Mouse (Mus musculus): ENCODE measurements at regions not wholly inside any gene's neighbourhood (a gene's known extent, or its start where the extent isn't known, plus 50 kb on each side); places are given as distances from the start of the nearest gene placed in this dataset.
A peak's percentile ranks its signal among the peaks of the same experiment; 100 is the strongest.
"Not testable (repeated sequence)": the region's sequence is repeated elsewhere in the genome, so short reads cannot be mapped to it uniquely, and the experiment has no call there.

DNA sequence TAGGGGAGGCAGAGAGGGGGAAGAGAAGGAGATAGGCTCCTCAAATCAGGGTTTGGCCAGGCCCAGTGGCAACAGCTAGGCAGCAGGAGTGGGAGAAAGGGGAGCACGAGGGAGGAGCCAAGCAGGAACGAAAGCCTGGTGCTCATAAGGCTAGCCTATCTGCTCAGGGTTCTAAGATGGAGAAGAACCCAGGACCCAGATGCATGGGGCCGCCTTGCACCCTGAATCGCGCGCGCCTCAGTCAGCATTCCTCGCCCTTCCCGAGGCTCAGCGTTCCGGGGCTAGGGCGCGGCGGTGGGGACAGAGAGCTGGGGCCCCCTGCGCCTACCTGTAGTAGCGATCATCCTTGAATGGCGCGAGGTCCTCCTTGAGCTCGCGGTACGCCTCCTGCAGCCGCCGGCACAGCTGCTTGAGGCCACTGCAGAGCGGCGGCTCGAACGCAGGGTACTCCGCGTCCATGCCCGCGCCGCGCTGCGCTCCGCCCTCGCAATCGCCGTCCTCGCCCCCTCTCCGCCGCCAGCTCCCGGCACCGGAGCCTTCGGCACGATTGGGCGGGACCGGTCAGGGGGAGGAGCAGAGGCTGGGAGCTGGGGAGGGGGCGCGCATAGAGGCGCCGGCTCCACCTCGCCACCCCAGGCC is 60.1 kb downstream of the Dynlt1b start:
- not testable (repeated sequence) for DNase-seq

DNA sequence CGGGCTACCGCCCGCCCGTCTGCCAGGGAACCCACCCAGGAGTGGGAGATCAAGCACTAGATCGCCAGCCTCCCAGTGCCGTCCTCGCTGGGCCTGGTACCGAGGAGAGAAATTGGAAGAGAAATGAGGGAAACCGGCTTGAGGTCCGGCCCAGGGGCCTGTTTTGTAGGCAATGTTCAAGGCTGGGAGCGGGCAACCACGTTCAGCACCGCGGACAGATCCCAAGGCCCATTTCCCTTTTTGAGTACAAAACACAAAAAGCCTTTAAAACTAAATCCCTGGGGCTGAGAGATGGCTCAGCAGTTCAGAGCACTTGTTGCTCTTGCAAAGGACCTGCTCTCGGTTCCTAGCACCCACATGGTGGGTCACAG is 60.6 kb downstream of the Dynlt1b start:
- DNase-seq: not testable (repeated sequence)

DNA sequence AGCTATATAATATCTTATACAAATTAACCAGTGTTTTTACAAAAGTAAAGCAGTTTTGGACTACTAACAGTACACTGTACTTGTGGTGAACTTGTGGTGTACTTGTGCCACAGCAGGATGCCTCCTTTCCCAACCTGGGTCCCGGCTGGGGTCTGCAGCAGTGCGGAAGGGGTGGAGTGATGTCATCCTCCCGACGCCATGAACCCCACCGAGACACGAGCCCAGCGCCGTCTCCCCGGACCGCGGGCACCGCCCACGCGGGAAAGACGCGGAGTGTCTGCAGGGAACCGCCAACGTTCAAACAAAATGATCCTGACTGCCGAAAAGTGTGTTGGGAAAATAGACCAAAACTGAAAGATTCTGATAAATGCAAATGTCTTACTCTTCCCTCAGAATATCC is 62.6 kb downstream of the Dynlt1b start:
- DNase-seq: not testable (repeated sequence)

DNA sequence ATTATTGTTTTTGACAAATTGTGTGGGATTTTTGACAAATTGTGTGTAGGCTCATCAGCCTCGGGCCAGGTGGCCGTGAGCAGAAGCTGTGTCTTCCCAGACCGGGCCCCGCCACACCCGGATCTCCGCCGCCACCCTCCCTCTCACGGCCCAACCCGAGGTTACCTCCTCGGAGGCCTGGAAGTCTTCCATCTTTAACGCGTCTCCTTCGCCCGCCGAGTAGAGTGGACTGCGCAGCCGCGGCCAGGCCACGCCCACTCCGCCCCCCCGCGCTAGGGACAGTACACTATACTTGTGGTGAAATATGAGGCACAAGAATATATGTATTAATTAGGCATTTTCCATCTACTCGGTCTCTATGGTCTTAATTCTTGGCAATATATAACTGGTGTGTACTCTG is 63.0 kb downstream of the Dynlt1b start:
- peak; percentile 68 for DNase-seq

DNA sequence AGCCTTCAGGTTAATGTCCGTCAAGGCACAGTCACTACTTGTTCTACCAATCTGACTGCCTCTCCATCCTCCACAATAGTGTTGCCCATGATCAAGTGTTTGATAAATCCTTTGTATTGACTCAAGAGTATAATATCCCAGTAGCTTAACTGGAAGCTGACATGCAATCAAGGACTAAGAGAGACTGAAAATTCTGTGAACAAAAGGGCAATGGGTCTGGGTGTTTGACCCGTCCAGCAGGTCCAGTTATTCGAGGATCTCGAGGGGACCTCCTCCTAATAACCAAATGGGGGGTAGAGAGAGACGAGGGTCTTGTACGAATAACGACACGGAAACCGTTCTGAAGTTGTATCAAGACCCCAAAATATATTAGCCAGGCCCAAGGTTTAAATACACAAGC is 66.6 kb downstream of the Dynlt1b start:
- DNase-seq: not testable (repeated sequence)

DNA sequence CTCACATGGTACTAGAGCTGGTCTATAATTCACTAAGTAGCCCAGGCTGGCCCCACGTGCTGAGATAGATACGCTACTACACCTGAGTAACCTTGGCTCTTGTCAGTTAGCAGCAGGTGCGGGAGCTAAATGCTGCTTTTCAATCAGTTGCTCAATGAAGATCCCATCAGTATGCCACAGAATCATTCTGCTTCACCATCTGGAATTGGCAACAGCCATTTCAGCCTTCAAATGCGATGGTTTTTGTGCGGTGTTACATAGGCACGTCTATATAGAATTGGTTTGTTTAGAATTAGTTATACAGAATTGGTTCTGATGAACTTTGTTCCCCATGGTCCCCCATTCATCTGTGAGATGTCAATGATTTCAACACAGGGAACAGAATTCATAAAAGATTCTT is 72.8 kb downstream of the Dynlt1b start:
- DNase-seq: not testable (repeated sequence)

DNA sequence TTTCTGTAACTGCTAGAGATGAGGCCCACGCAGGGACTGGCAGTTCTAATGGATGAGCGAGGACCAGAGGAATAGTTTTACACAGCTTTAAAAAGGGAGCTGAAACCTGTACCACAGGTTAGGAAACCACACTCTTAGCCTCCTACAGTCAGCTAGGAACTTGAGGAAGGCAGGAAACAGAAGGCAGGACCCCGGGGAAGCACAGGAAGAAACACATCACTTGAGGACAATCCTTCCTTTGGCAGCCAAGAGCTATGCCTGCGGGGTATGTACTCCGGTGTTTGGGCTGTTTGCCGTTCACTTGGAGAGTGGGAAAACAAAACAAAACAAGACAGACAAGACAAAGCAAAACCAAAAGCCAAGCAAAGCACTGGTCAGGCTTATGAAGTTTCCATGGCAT is 76.0 kb downstream of the Dynlt1b start:
- DNase-seq: not testable (repeated sequence)

DNA sequence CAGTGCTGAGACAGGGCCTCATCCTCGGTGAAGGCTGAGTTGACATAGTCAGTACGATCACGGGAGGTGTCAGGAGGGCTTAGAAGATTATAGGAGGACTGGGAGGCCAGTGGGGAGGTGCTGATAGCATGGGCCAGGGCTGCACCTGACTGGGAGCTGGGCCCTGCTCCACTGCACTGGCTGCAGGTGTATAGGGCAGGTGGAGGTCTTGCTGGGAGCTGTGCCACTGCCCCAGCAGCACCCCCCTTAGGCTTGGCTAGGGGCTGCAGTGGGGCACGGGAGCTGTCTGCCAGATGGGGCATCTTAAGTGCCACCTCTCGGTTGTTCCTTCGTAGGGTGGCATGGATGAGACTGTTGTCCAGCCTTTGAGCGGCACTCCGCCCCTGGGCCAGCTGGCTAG is 85.2 kb downstream of the Dynlt1b start:
- DNase-seq: not testable (repeated sequence)

DNA sequence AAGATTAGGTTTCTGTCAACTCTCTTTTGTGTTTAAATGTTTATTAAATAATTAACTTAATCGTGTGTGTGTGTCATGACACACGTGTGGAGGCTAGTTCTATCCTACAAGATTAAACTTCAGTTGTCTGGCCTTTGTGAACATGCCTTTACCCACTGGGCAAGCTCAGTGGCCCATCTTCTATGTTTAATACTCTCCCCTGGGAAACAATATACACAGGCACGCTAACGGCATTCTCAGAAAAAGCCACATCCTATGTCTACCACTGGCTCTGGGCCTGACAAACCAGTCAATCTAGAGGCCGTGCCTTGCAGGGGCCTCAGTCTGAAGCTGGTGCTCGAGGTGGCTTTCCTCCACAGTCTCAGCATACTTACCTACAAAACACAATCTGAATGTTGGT is 82.4 kb upstream of the Dynlt1c start:
- not testable (repeated sequence) for DNase-seq

DNA sequence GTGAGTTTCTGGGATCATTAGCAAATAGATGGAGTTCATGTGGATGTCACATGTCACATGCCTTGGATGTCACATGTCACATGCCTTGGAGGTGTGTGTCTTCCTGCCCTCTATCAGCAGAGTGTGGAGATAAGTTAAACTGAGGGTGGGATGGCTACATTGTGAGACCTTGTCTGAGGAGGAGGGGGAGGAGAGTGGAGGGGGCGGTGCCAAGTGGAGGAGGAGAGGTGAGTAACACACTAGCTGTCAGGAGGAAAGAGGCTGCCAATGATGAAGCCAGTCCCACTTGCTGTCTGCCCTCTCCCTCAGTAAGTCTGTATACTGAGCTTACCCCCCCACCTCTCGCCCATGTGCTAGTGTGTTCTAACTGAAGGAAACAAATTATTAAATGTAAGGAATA is 81.5 kb upstream of the Dynlt1c start:
- DNase-seq: not testable (repeated sequence)

DNA sequence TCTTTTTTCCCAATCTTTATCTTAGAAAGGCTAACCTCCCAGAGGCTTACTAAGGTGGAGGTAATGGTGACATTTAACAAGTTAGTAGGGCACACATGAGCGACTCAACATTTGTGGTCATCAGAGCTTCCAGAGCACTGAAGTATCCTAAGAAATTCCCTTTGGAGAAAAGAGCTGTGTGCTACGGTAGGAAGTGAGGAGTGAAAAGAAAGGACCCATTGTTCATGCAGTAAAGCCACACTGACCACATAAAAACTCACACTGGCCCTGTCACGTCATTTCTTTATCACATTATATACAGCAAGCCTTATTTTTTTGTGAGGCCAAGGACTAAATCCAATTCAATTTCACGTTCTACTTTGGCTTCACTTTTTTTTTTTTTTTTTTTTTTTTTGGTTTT is 80.7 kb upstream of the Dynlt1c start:
- not testable (repeated sequence) for DNase-seq

DNA sequence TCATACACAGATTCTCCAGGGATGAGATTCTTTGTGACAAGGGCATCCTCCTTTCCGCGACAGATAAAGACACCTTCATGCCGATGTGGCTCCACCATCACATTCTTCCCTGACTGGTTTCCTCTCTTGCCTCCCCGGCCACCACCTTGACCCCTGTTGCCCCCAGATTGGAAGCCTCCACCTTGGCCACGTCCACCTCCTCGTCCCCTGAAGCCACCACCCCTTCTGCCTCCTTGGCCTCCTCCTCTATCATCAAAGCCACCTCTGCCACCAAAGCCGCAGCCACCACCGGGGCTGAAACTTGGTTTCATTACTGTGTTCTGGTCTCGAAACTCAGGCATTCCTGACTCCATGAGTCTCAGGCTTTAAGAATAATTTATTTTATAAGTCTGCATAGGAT is 79.3 kb upstream of the Dynlt1c start:
- DNase-seq: not testable (repeated sequence)

DNA sequence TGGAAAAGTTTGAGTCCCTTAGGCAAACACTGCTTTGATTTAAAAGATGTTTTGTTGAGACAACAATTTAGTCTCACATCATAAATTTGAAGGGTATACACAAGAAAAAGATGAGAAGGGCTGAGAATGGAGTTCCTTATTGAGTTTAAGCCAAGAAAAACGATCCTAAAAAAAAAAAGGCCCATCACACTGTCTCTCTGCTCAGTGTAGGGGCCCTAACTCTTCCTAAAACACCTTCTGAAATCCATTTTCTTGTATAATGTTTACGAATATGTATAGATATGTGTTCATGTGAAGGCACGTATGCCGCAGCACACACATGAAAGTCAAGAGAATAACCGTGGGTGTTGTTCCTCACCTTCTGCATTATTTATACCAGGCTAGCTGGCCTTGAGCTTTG is 62.7 kb upstream of the Dynlt1c start:
- not testable (repeated sequence) for DNase-seq

DNA sequence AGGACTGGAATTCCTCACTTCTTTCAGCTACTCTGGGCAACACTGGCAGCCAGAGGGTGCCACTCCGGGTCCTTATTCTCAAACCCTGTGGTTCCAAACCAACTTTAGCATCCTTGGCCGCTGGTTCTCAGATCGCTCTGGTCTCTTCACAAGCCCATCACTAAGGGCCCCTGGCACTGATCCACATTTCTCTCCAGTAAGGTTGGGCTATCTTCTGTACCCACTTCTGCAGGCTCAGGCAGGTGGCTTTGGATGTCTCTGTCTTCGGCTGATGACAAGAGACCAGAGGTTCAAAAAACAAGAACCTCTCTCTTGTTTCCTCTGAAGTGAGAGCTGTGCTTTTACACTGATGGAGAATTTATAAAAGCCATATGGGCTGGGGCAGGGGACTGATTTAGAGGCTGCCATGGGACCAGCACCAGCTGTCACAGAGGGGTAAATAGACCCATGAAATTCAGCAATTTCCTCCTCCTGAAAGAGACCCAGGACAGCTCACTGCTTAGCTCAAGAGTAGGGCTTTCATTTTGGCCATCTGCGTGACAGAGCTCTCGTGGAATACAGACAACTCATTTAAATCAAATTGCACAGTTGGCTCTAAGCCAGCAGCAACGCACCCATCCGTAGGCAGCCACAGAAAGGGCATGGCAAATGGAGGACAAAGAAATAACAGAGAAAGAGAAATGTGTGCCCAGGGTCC is 54.3 kb upstream of the Dynlt1c start:
- DNase-seq: not testable (repeated sequence)

DNA sequence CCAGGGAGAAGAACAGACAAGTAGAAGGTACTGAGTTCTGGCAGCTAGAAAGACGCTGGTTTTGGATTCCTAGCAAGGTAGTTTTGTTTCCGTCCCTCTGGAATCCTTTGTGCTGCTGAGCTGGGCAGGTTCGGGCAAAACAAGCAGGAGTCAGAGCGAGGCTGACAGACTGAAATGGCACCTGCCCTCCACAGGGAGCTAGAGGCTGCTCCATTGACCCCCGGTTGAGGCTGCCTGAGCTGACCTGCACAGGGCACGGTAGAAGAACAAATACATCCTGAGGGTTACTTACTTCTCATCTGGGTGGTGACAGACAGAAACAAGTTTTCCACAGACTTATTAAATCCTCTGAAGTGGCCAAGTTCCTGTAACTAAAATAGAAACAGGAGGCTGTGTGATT is 53.5 kb upstream of the Dynlt1c start:
- DNase-seq: not testable (repeated sequence)

All from adrenal gland, adult 8-10 months (tissue).